Mouse (Mus musculus) bone marrow, adult 2 months (tissue): ENCODE measurements around the gene Sh3rf3. TPM values are rescaled to one million over a fixed set of nuclear protein-coding genes. Genes with fewer than 3 reads are reported as not detected.

Source experiments
- H3K27ac ChIP-seq: fragments of 200-500 bp; 2 replicates; pipeline ENCODE4 v1.5.1; 2012; ENCODE audit warnings: low read depth, mild to moderate bottlenecking, control low read depth, inconsistent platforms, low read length; ENCODE audit not compliant: control insufficient read depth, poor library complexity, insufficient read depth
- H3K4me1 ChIP-seq: fragments of 200-500 bp; 2 replicates; pipeline ENCODE4 v1.6.1; 2011; ENCODE audit warnings: low read length; ENCODE audit not compliant: control insufficient read depth, insufficient read depth
- H3K4me3 ChIP-seq: fragments of 200-500 bp; replicated peaks from 2 replicates; pipeline ENCODE3; 2011; ENCODE audit warnings: mild to moderate bottlenecking, low read depth, low read length, control low read depth; ENCODE audit not compliant: control insufficient read depth
- CTCF ChIP-seq: fragments of 200-500 bp; IDR thresholded peaks from 2 replicates; pipeline ENCODE4 v1.5.1; 2011; ENCODE audit warnings: low read length, control low read depth; ENCODE audit not compliant: control insufficient read depth, insufficient read depth
- POLR2A ChIP-seq: fragments of 200-500 bp; IDR thresholded peaks from 2 replicates; pipeline ENCODE4 v1.6.1; 2011; ENCODE audit warnings: low read depth, mild to moderate bottlenecking, control low read depth, low read length, borderline replicate concordance; ENCODE audit not compliant: control insufficient read depth
- WGBS: fragments of 180-500 bp; shearing (Covaris S2); methylation state at CpG from one replicate; pipeline ENCODE4 v1.1.7; 2018; 5-methylcytosine and 5-hydroxymethylcytosine counted together
- polyA plus RNA-seq: library from polyadenylated mRNA; stranded (reverse); fragments of >200 nt; gene quantifications from 2 replicates; pipeline ENCODE4 v1.2.4, GENCODE M21; 2011; ENCODE audit warnings: low replicate concordance; ENCODE audit not compliant: missing spikeins, insufficient read depth, insufficient read length

Sh3rf3 gene
- 0.27 and 0.40 TPM in 2 replicates for polyA plus RNA-seq

GRCm38 (mm10) chr10:58813081-58813800, at the start of gene Sh3rf3:
TSS of gene Sh3rf3 (plus strand) at chr10:58813359.
- no peaks in the 10 kb centered on the region; the same call in 1 of the 2 replicates for H3K4me1 ChIP-seq
- H3K27ac ChIP-seq: no peak within 1 kb of the TSS
- WGBS: 1% methylated on average over 79 of the region's 79 CpGs
- H3K4me3 ChIP-seq: no peak within 1 kb of the TSS
- TF ChIP-seq CTCF (no peak), POLR2A (no peak)

- WGBS: 82% methylated on average over 8 of the region's 8 CpGs
- no peak overlapping the region for H3K4me3 ChIP-seq
- H3K4me1 ChIP-seq: no peaks in the 10 kb centered on the region
- TF ChIP-seq CTCF (no peak), POLR2A (no peak)
- no peak overlapping the region for H3K27ac ChIP-seq
Observed at GRCm38 (mm10) chr10:58788486-58789274, 24.5 kb upstream of the Sh3rf3 start.

GRCm38 (mm10) chr10:58797555-58797954, 15.6 kb upstream of the Sh3rf3 start:
- no peak overlapping the region for H3K27ac ChIP-seq
- H3K4me1 ChIP-seq: no peaks in the 10 kb centered on the region
- TF ChIP-seq POLR2A: no peak
- TF ChIP-seq CTCF: no peak
- WGBS: 79% methylated on average over 8 of the region's 8 CpGs
- H3K4me3 ChIP-seq: no peak overlapping the region

- H3K27ac ChIP-seq: no peak overlapping the region
- H3K4me3 ChIP-seq: no peak overlapping the region
- no peaks in the 10 kb centered on the region for H3K4me1 ChIP-seq
- 83% methylated on average over 3 of the region's 3 CpGs for WGBS
- no peak for TF ChIP-seq POLR2A
Observed at GRCm38 (mm10) chr10:58798156-58798555, 15.0 kb upstream of the Sh3rf3 start.

GRCm38 (mm10) chr10:58800996-58801433, 12.1 kb upstream of the Sh3rf3 start:
- H3K27ac ChIP-seq: no peak overlapping the region
- H3K4me1 ChIP-seq: no peaks in the 10 kb centered on the region
- WGBS: 87% methylated on average over 21 of the region's 21 CpGs
- no peak for TF ChIP-seq CTCF
- no peak for TF ChIP-seq POLR2A
- no peak overlapping the region for H3K4me3 ChIP-seq

- 67% methylated on average over 1 of the region's 1 CpGs for WGBS
- H3K27ac ChIP-seq: no peak overlapping the region
- TF ChIP-seq CTCF (no peak), POLR2A (no peak)
- no peaks in the 10 kb centered on the region for H3K4me1 ChIP-seq
- H3K4me3 ChIP-seq: no peak overlapping the region
Observed at GRCm38 (mm10) chr10:58802391-58802790, 10.8 kb upstream of the Sh3rf3 start.

- WGBS: 68% methylated on average over 3 of the region's 3 CpGs
- H3K4me3 ChIP-seq: no peak overlapping the region
- H3K27ac ChIP-seq: no peak overlapping the region
- H3K4me1 ChIP-seq: no peaks in the 10 kb centered on the region
- TF ChIP-seq POLR2A: no peak
- TF ChIP-seq CTCF: no peak
Observed at GRCm38 (mm10) chr10:58807956-58808355, 5.2 kb upstream of the Sh3rf3 start.

- WGBS: 66% methylated on average over 5 of the region's 5 CpGs
- H3K27ac ChIP-seq: no peak overlapping the region
- H3K4me3 ChIP-seq: no peak overlapping the region
- no peak for TF ChIP-seq POLR2A
- no peak for TF ChIP-seq CTCF
- H3K4me1 ChIP-seq: no peaks in the 10 kb centered on the region; the same call in 1 of the 2 replicates
Observed at GRCm38 (mm10) chr10:58810181-58810580, 3.0 kb upstream of the Sh3rf3 start.
